Mouse (Mus musculus): ENCODE measurements around the gene Lcor.

- TF ChIP-seq CTCF (IDR thresholded peaks at IDR 0.05; ENCODE audit: low read depth, low read length), result no peak
- TF ChIP-seq POLR2A (IDR thresholded peaks at IDR 0.05; ENCODE audit: insufficient read depth, low read length), result no peak
These were observed 124.0 kb downstream of the Lcor start for GRCm38 (mm10) chr19:41606208-41606987.

All from ES-Bruce4 (cell line).